Mouse (Mus musculus) hindbrain, embryonic 10.5 days (tissue): Measurements from ENCODE around the gene Pak3. TPM values are rescaled to one million over a fixed set of nuclear protein-coding genes. Genes with fewer than 3 reads are reported as not detected.
"Not testable (repeated sequence)": the region's sequence is repeated elsewhere in the genome, so short reads cannot be mapped to it uniquely, and the experiment has no call there.

Experiments
- DNase-seq: peaks from one replicate; pipeline ENCODE4 v3.0.0-alpha.2; 2017; ENCODE audit warnings: low spot score
- H3K27ac ChIP-seq: fragments of 300-500 bp; sonication (generic); 2 replicates; pipeline ENCODE4 v1.5.1; 2016; ENCODE audit warnings: mild to moderate bottlenecking, moderate library complexity
- H3K27me3 ChIP-seq: fragments of 300-500 bp; sonication (generic); 2 replicates; pipeline ENCODE4 v1.6.1; 2016; ENCODE audit warnings: mild to moderate bottlenecking; ENCODE audit not compliant: poor library complexity, insufficient read depth, severe bottlenecking
- H3K36me3 ChIP-seq: fragments of 300-500 bp; sonication (generic); 2 replicates; pipeline ENCODE4 v1.6.1; 2016; ENCODE audit warnings: mild to moderate bottlenecking, moderate library complexity
- H3K4me1 ChIP-seq: fragments of 300-500 bp; sonication (generic); replicated peaks from 2 replicates; pipeline ENCODE4 v1.6.1; 2016; ENCODE audit warnings: mild to moderate bottlenecking
- H3K4me3 ChIP-seq: fragments of 300-500 bp; sonication (generic); 2 replicates; pipeline ENCODE4 v1.5.1; 2016; ENCODE audit warnings: mild to moderate bottlenecking, moderate library complexity
- H3K9me3 ChIP-seq: fragments of 300-500 bp; sonication (generic); 2 replicates; pipeline ENCODE4 v1.6.1; 2016; ENCODE audit warnings: mild to moderate bottlenecking, moderate library complexity
- WGBS: fragments of 180-500 bp; shearing (Covaris S2); methylation state at CpG from one replicate; pipeline ENCODE4 v1.1.7; 2016; 5-methylcytosine and 5-hydroxymethylcytosine counted together
- polyA plus RNA-seq: library from polyadenylated mRNA; unstranded; fragments of >200 nt; fragmentation: Nextera tagmentation; extraction: Ambion mirVana; gene quantifications from 2 replicates; pipeline ENCODE4 v1.2.1, GENCODE M21; 2016

Pak3 gene
- polyA plus RNA-seq: 19.8 and 34.4 TPM in 2 replicates

GRCm38 (mm10) chrX:143518168-143518901 lies at the start of gene Pak3:
Gene Pak3 (plus strand): TSS chrX:143518591.
- Histone ChIP-seq H3K27ac (peak within 1 kb of the TSS; percentile 89), H3K9me3 (no peaks in the 10 kb centered on the region), H3K4me3 (peak within 1 kb of the TSS; percentile 55), H3K4me1 (no peaks in the 10 kb centered on the region), H3K36me3 (no peaks in the 10 kb centered on the region), H3K27me3 (peaks cover 46% of the 10 kb centered on the region)
- peak; percentile 38 for DNase-seq
- 12% methylated on average over 23 of the region's 23 CpGs for WGBS

- Histone ChIP-seq H3K27me3 (no peaks in the 10 kb centered on the region), H3K4me3 (no peak overlapping the region), H3K27ac (no peak overlapping the region), H3K9me3 (peaks cover 3% of the 10 kb centered on the region), H3K4me1 (no peaks in the 10 kb centered on the region), H3K36me3 (no peaks in the 10 kb centered on the region)
- 81% methylated on average over 3 of the region's 3 CpGs for WGBS
- peak; percentile 100 for DNase-seq
Measured at GRCm38 (mm10) chrX:143482866-143483265, 35.5 kb upstream of the Pak3 start.

- WGBS: 72% methylated on average over 4 of the region's 4 CpGs
Measured at GRCm38 (mm10) chrX:143501053-143501695, 17.2 kb upstream of the Pak3 start.

GRCm38 (mm10) chrX:143501776-143502365 lies 16.5 kb upstream of the Pak3 start:
- no peaks in the 10 kb centered on the region for H3K36me3 ChIP-seq
- no peaks in the 10 kb centered on the region for H3K9me3 ChIP-seq
- WGBS: 75% methylated on average over 5 of the region's 5 CpGs
- peaks cover 23% of the 10 kb centered on the region for H3K27me3 ChIP-seq
- DNase-seq: no peak
- H3K27ac ChIP-seq: no peak overlapping the region
- H3K4me1 ChIP-seq: no peaks in the 10 kb centered on the region
- no peak overlapping the region for H3K4me3 ChIP-seq

More at GRCm38 (mm10) chrX:143501053-143501695, 17.2 kb upstream of the Pak3 start:
- peaks cover 23% of the 10 kb centered on the region for H3K27me3 ChIP-seq
- no peak for DNase-seq
- H3K4me1 ChIP-seq: no peaks in the 10 kb centered on the region
- H3K36me3 ChIP-seq: no peaks in the 10 kb centered on the region
- H3K9me3 ChIP-seq: no peaks in the 10 kb centered on the region
- no peak overlapping the region for H3K4me3 ChIP-seq
- H3K27ac ChIP-seq: no peak overlapping the region

- 20% methylated on average over 7 of the region's 7 CpGs for WGBS
- peak; percentile 21 for DNase-seq
Measured at GRCm38 (mm10) chrX:143518917-143519316, 526 bp downstream of the Pak3 start.

GRCm38 (mm10) chrX:143519454-143519853 lies 1.1 kb downstream of the Pak3 start:
- peaks cover 55% of the 10 kb centered on the region for H3K27me3 ChIP-seq
- not testable (repeated sequence) for H3K27ac ChIP-seq, H3K9me3 ChIP-seq, H3K4me3 ChIP-seq, H3K36me3 ChIP-seq, DNase-seq, H3K4me1 ChIP-seq
- 69% methylated on average over 5 of the region's 5 CpGs for WGBS

More at GRCm38 (mm10) chrX:143518917-143519316, 526 bp downstream of the Pak3 start:
- Histone ChIP-seq H3K9me3 (no peaks in the 10 kb centered on the region), H3K27me3 (peaks cover 51% of the 10 kb centered on the region), H3K36me3 (no peaks in the 10 kb centered on the region), H3K27ac (peak overlapping the region; percentile 89), H3K4me1 (no peaks in the 10 kb centered on the region), H3K4me3 (peak overlapping the region; percentile 55)

- no peak for DNase-seq
- peaks cover 55% of the 10 kb centered on the region for H3K27me3 ChIP-seq
- WGBS: 25% methylated on average over 1 of the region's 1 CpGs
Measured at GRCm38 (mm10) chrX:143520195-143520594, 1.8 kb downstream of the Pak3 start.

GRCm38 (mm10) chrX:143532331-143532730 lies 13.9 kb downstream of the Pak3 start:
- no peaks in the 10 kb centered on the region for H3K9me3 ChIP-seq
- H3K27me3 ChIP-seq: peaks cover 53% of the 10 kb centered on the region
- no peak overlapping the region for H3K4me3 ChIP-seq
- H3K36me3 ChIP-seq: no peaks in the 10 kb centered on the region
- no peak overlapping the region for H3K27ac ChIP-seq
- 84% methylated on average over 3 of the region's 3 CpGs for WGBS
- no peak for DNase-seq
- H3K4me1 ChIP-seq: no peaks in the 10 kb centered on the region

More at GRCm38 (mm10) chrX:143520195-143520594, 1.8 kb downstream of the Pak3 start:
- Histone ChIP-seq H3K27ac (no peak overlapping the region), H3K9me3 (no peaks in the 10 kb centered on the region), H3K4me1 (no peaks in the 10 kb centered on the region), H3K36me3 (no peaks in the 10 kb centered on the region), H3K4me3 (no peak overlapping the region)

GRCm38 (mm10) chrX:143533574-143533973 lies 15.2 kb downstream of the Pak3 start:
- Histone ChIP-seq H3K27ac (no peak overlapping the region), H3K27me3 (peaks cover 48% of the 10 kb centered on the region)
- 71% methylated on average over 3 of the region's 3 CpGs for WGBS

GRCm38 (mm10) chrX:143542756-143543155 lies 24.4 kb downstream of the Pak3 start:
- 50% methylated on average over 2 of the region's 2 CpGs for WGBS
- H3K4me1 ChIP-seq: 0 out of 2 replicates have a peak, but pooled peaks cover 10% of the 10 kb centered on the region
- H3K27me3 ChIP-seq: peaks cover 31% of the 10 kb centered on the region
- no peaks in the 10 kb centered on the region for H3K36me3 ChIP-seq
- no peaks in the 10 kb centered on the region for H3K9me3 ChIP-seq
- peak overlapping the region; percentile 80 for H3K27ac ChIP-seq
- no peak for DNase-seq
- no peak overlapping the region for H3K4me3 ChIP-seq

More at GRCm38 (mm10) chrX:143533574-143533973, 15.2 kb downstream of the Pak3 start:
- no peak for DNase-seq
- Histone ChIP-seq H3K36me3 (no peaks in the 10 kb centered on the region), H3K4me3 (no peak overlapping the region), H3K4me1 (no peaks in the 10 kb centered on the region), H3K9me3 (no peaks in the 10 kb centered on the region)

GRCm38 (mm10) chrX:143543186-143543793 lies 24.9 kb downstream of the Pak3 start:
- H3K27ac ChIP-seq: peak overlapping the region; percentile 80
- no peak overlapping the region for H3K4me3 ChIP-seq
- peak; percentile 63 for DNase-seq
- 42% methylated on average over 7 of the region's 7 CpGs for WGBS
- H3K9me3 ChIP-seq: no peaks in the 10 kb centered on the region
- peaks cover 33% of the 10 kb centered on the region for H3K27me3 ChIP-seq
- no peaks in the 10 kb centered on the region for H3K36me3 ChIP-seq
- H3K4me1 ChIP-seq: 0 out of 2 replicates have a peak, but pooled peaks cover 10% of the 10 kb centered on the region

GRCm38 (mm10) chrX:143573691-143574090 lies 55.3 kb downstream of the Pak3 start:
- H3K27ac ChIP-seq: no peak overlapping the region
- no peaks in the 10 kb centered on the region for H3K36me3 ChIP-seq
- no peak for DNase-seq
- no peak overlapping the region for H3K4me3 ChIP-seq
- 66% methylated on average over 2 of the region's 2 CpGs for WGBS
- H3K9me3 ChIP-seq: no peaks in the 10 kb centered on the region
- no peaks in the 10 kb centered on the region for H3K4me1 ChIP-seq
- peaks cover 17% of the 10 kb centered on the region for H3K27me3 ChIP-seq
